Mouse (Mus musculus) erythroblast, embryonic 14.5 days (primary cell): ENCODE data around the gene Sult3a2.

ENCODE experiments used
- GATA1 ChIP-seq: IDR thresholded peaks from 2 replicates; pipeline ENCODE4 v1.6.1; 2012; ENCODE audit warnings: low read length, inconsistent platforms, mixed read lengths
- TAL1 ChIP-seq: IDR thresholded peaks from 3 replicates; pipeline ENCODE4 v1.6.1; 2012; ENCODE audit warnings: low read length, inconsistent platforms, mixed read lengths

- TF ChIP-seq GATA1 (no peak), TAL1 (no peak)
Observed at GRCm38 (mm10) chr10:33786604-33787003, at the start of gene Sult3a2.
